Mouse (Mus musculus) lung, adult 2 months (tissue): Measurements from ENCODE around the gene Thap4.

Source experiments
- CTCF ChIP-seq: fragments of 200-500 bp; IDR thresholded peaks from 2 replicates; pipeline ENCODE4 v1.5.1; 2011; ENCODE audit warnings: mild to moderate bottlenecking, low read length, control low read depth; ENCODE audit not compliant: insufficient read depth
- POLR2A ChIP-seq: fragments of 200-500 bp; IDR thresholded peaks from 2 replicates; pipeline ENCODE4 v1.6.1; 2011; ENCODE audit warnings: low read depth, mild to moderate bottlenecking, control low read depth, low read length, borderline replicate concordance; ENCODE audit errors: extremely low read depth

GRCm38 (mm10) chr1:93741987-93742386 is 12.7 kb downstream of the Thap4 start:
- TF ChIP-seq POLR2A (no peak), CTCF (no peak)
